22 mouse cellular contexts compared by ENCODE assay signal in the genomic region with DNA sequence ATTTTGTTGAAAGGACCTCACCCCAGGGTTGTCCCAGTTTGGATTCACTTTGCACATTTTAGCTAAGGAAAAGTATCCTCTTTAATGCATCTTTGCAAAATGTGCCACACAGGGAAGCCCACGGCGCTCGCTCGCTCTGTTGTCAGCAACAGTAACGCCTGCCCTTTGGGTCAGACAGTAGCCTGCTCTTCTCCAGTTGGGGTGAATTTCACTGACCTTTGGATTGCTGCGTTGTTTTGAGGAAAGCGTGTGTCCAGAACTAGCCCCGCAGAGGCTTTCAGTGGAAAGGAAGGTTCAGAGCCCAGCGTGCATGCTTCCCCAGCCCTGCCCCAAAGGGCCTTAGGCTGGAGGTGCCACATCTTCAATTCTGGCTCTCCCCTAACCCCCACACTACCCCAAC. TPM values are rescaled to one million over a fixed set of nuclear protein-coding genes. Genes with fewer than 3 reads are reported as not detected.
DNase-seq lines count a peak whose midpoint lies in the region; ATAC-seq and TF ChIP-seq lines count a peak whose summit lies in the region.
"Had no signal": no experiment of that assay in that cellular context is flagged by ENCODE, and none has a peak within 500 bp of the region (broad histone marks: within the 10 kb centered on the region; RNA-seq: fewer than 3 reads in every experiment).

No protein-coding gene starts in this region.

- TF ChIP-seq POLR2A in cerebellum, adult 2 months (IDR thresholded peaks at IDR 0.05; ENCODE audit: borderline replicate concordance, insufficient read depth, low read length) = no peak
- no peak for TF ChIP-seq POLR2A in kidney, adult 2 months (IDR thresholded peaks at IDR 0.05; ENCODE audit: low read depth, low read length)

- DNase-seq in cerebellum, adult 2 months = no peak
- DNase-seq in cerebellum, postnatal 4 days (ENCODE audit: low spot score in 2 of 2) = no peak
- peak; percentile 64 for DNase-seq in kidney, adult 2 months
- no peak for DNase-seq in kidney, postnatal 25 days
- no peak for DNase-seq in limb, embryonic 10.5 days (ENCODE audit: low spot score)
- DNase-seq in adrenal gland, adult 8-10 months = no peak
- DNase-seq: adrenal gland, postnatal 10 days; B cell, adult 2 months; cerebellum, adult 11 months; cerebellum, adult 9-10 months; cerebellum, postnatal 25 days; gastrocnemius, postnatal 14 days; heart, adult 2 months had no signal

- no peaks in the 10 kb centered on the region for H3K36me3 ChIP-seq in kidney, adult 2 months (ENCODE audit: control insufficient read depth, insufficient read depth, low read length)
- H3K36me3 ChIP-seq in megakaryocyte, embryonic 14.5 days (replicated peaks; ENCODE audit: low read length) = peaks cover 73% of the 10 kb centered on the region
- H3K36me3 ChIP-seq in limb, embryonic 10.5 days = peaks cover 19% of the 10 kb centered on the region
- H3K36me3 ChIP-seq: embryonic facial prominence, embryonic 15.5 days; hindbrain, embryonic 15.5 days had no signal

- H3K4me3 ChIP-seq in cerebellum, adult 2 months (replicated peaks; ENCODE audit: insufficient read depth, low read depth, low read length) = no peak overlapping the region
- no peak overlapping the region for H3K4me3 ChIP-seq in kidney, adult 2 months (ENCODE audit: insufficient read depth, low read depth, low read length)
- H3K4me3 ChIP-seq in megakaryocyte, embryonic 14.5 days (replicated peaks) = peak overlapping the region; percentile 44
- H3K4me3 ChIP-seq in limb, embryonic 10.5 days = no peak overlapping the region
- H3K4me3 ChIP-seq: embryonic facial prominence, embryonic 15.5 days; erythroblast, embryonic 14.5 days; forebrain, embryonic 10.5 days; forebrain, embryonic 15.5 days; heart, adult 2 months; hindbrain, embryonic 15.5 days had no signal

- TF ChIP-seq CTCF in cerebellum, adult 2 months (IDR thresholded peaks at IDR 0.05; ENCODE audit: borderline replicate concordance, insufficient read depth, low read depth, low read length) = no peak
- TF ChIP-seq CTCF in kidney, adult 2 months (conservative IDR thresholded peaks at IDR 0.05; ENCODE audit: insufficient read depth, insufficient read length, low read depth, low read length) = no peak

- peaks cover 78% of the 10 kb centered on the region for H3K4me1 ChIP-seq in cerebellum, adult 2 months (ENCODE audit: control insufficient read depth, insufficient read depth, low read length)
- H3K4me1 ChIP-seq in kidney, adult 2 months (ENCODE audit: control insufficient read depth, insufficient read depth, low read length) = peaks cover 44% of the 10 kb centered on the region
- H3K4me1 ChIP-seq in megakaryocyte, embryonic 14.5 days = peaks cover 93% of the 10 kb centered on the region
- peaks cover 34% of the 10 kb centered on the region for H3K4me1 ChIP-seq in limb, embryonic 10.5 days

- H3K9me3 ChIP-seq in megakaryocyte, embryonic 14.5 days = no peaks in the 10 kb centered on the region
- H3K9me3 ChIP-seq in limb, embryonic 10.5 days (replicated peaks) = no peaks in the 10 kb centered on the region
- H3K9me3 ChIP-seq: embryonic facial prominence, embryonic 15.5 days; forebrain, embryonic 10.5 days; forebrain, embryonic 15.5 days; G1E; hindbrain, embryonic 15.5 days had no signal

- peak overlapping the region; percentile 12 for H3K27ac ChIP-seq in cerebellum, adult 2 months (ENCODE audit: insufficient read depth, low read length)
- 0 out of 2 replicates have a peak overlapping the region, but pooled peaks have one; percentile 22 for H3K27ac ChIP-seq in kidney, adult 2 months (ENCODE audit: insufficient read depth, low read depth, low read length)
- H3K27ac ChIP-seq in limb, embryonic 10.5 days = peak overlapping the region; percentile 25; the same call in 1 of the 2 replicates
- H3K27ac ChIP-seq: embryonic facial prominence, embryonic 15.5 days; forebrain, embryonic 10.5 days; forebrain, embryonic 15.5 days; heart, adult 2 months; hindbrain, embryonic 15.5 days had no signal

- ATAC-seq in megakaryocyte, adult 5-6 weeks (ENCODE audit: poor library complexity, severe bottlenecking) = no peak
- ATAC-seq: CD4-positive, CD25-positive, alpha-beta regulatory T cell, adult 4 months; forebrain, embryonic 15.5 days had no signal

- H3K27me3 ChIP-seq in cerebellum, adult 2 months (ENCODE audit: control insufficient read depth, insufficient read depth, low read length) = no peaks in the 10 kb centered on the region
- H3K27me3 ChIP-seq in kidney, adult 2 months (replicated peaks; ENCODE audit: control insufficient read depth, insufficient read depth, low read length) = no peaks in the 10 kb centered on the region
- no peaks in the 10 kb centered on the region for H3K27me3 ChIP-seq in megakaryocyte, embryonic 14.5 days (replicated peaks)
- no peaks in the 10 kb centered on the region for H3K27me3 ChIP-seq in limb, embryonic 10.5 days (ENCODE audit: low read depth, poor library complexity, severe bottlenecking)
- H3K27me3 ChIP-seq: embryonic facial prominence, embryonic 15.5 days; forebrain, embryonic 15.5 days; hindbrain, embryonic 15.5 days had no signal

- 79% methylated on average over 9 of the region's 9 CpGs for WGBS in cerebellum, adult 2 months
- WGBS in kidney, adult 2 months = 48% methylated on average over 9 of the region's 9 CpGs
- 87% methylated on average over 9 of the region's 9 CpGs for WGBS in limb, embryonic 10.5 days

RNA-seq across cellular contexts. Expression of a gene that starts 11.7 kb away (rescaled TPM):
- polyA plus RNA-seq in cerebellum, adult 2 months (2012; rRNA removed) = 23.3 and 24.9 TPM in 2 replicates
- polyA plus RNA-seq in kidney, adult 2 months (2012; rRNA removed) = 38.3 and 38.9 TPM in 2 replicates
- 99.5 and 105 TPM in 2 replicates for polyA plus RNA-seq in megakaryocyte, embryonic 14.5 days (2012; ENCODE audit: insufficient read depth, low replicate concordance)
- 20.8 and 21.4 TPM in 2 replicates for total RNA-seq in megakaryocyte, adult 5-6 weeks (2015)
- total RNA-seq in megakaryocyte, adult 5-6 weeks (2017) = 22.5 and 32.8 TPM in 2 replicates
- polyA plus RNA-seq in limb, embryonic 10.5 days (2016; fragmentation: Nextera tagmentation; extraction: Ambion mirVana) = 48.2 and 52.1 TPM in 2 replicates
- total RNA-seq in adrenal gland, adult 8-10 months (2022) = 10 to 100 TPM; 33.9 to 38.7 (median 37.6) TPM

RNA-seq across cellular contexts. Expression of a gene that starts 19.0 kb away (rescaled TPM):
- 21.4 and 28.8 TPM in 2 replicates for polyA plus RNA-seq in cerebellum, adult 2 months (2012; rRNA removed)
- polyA plus RNA-seq in kidney, adult 2 months (2012; rRNA removed) = 36.5 TPM in 2 replicates
- polyA plus RNA-seq in megakaryocyte, embryonic 14.5 days (2012; ENCODE audit: insufficient read depth, low replicate concordance) = 9.2 and 19.0 TPM in 2 replicates
- 47.3 and 54.9 TPM in 2 replicates for total RNA-seq in megakaryocyte, adult 5-6 weeks (2015)
- 19.3 and 21.7 TPM in 2 replicates for total RNA-seq in megakaryocyte, adult 5-6 weeks (2017)
- 41.3 and 48.0 TPM in 2 replicates for polyA plus RNA-seq in limb, embryonic 10.5 days (2016; fragmentation: Nextera tagmentation; extraction: Ambion mirVana)
- 10 to 100 TPM; 22.3 to 33.2 (median 30.7) TPM for total RNA-seq in adrenal gland, adult 8-10 months (2022)

RNA-seq across cellular contexts. Expression of a gene that starts 32.1 kb away (rescaled TPM):
- 9.0 and 9.2 TPM in 2 replicates for polyA plus RNA-seq in cerebellum, adult 2 months (2012; rRNA removed)
- 68.8 and 101 TPM in 2 replicates for polyA plus RNA-seq in kidney, adult 2 months (2012; rRNA removed)
- 18.4 and 56.4 TPM in 2 replicates for polyA plus RNA-seq in megakaryocyte, embryonic 14.5 days (2012; ENCODE audit: insufficient read depth, low replicate concordance)
- 0.82 and 1.1 TPM in 2 replicates for total RNA-seq in megakaryocyte, adult 5-6 weeks (2015)
- total RNA-seq in megakaryocyte, adult 5-6 weeks (2017) = 0.24 and 1.3 TPM in 2 replicates
- 72.7 and 82.2 TPM in 2 replicates for polyA plus RNA-seq in limb, embryonic 10.5 days (2016; fragmentation: Nextera tagmentation; extraction: Ambion mirVana)
- 10 to 100 TPM; 21.1 to 32.2 (median 27.0) TPM for total RNA-seq in adrenal gland, adult 8-10 months (2022)

RNA-seq across cellular contexts. Expression of a gene that starts 47.9 kb away (rescaled TPM):
- 1.6 and 2.0 TPM in 2 replicates for polyA plus RNA-seq in cerebellum, adult 2 months (2012; rRNA removed)
- polyA plus RNA-seq in kidney, adult 2 months (2012; rRNA removed) = 5.0 and 5.5 TPM in 2 replicates
- polyA plus RNA-seq in megakaryocyte, embryonic 14.5 days (2012; ENCODE audit: insufficient read depth, low replicate concordance) = 0.16 and 1.2 TPM in 2 replicates
- not detected in 2 replicates for total RNA-seq in megakaryocyte, adult 5-6 weeks (2015)
- 0.12 TPM in 1 of 2 replicates, not detected in the other for total RNA-seq in megakaryocyte, adult 5-6 weeks (2017)
- polyA plus RNA-seq in limb, embryonic 10.5 days (2016; fragmentation: Nextera tagmentation; extraction: Ambion mirVana) = 2.9 and 4.7 TPM in 2 replicates
- 1 to 10 TPM; 2.7 to 5.0 (median 4.3) TPM for total RNA-seq in adrenal gland, adult 8-10 months (2022)

RNA-seq across cellular contexts. Expression of a gene that starts 57.0 kb away (rescaled TPM):
- 12.1 and 12.8 TPM in 2 replicates for polyA plus RNA-seq in cerebellum, adult 2 months (2012; rRNA removed)
- polyA plus RNA-seq in kidney, adult 2 months (2012; rRNA removed) = 2.5 and 3.3 TPM in 2 replicates
- not detected in 2 replicates for polyA plus RNA-seq in megakaryocyte, embryonic 14.5 days (2012; ENCODE audit: insufficient read depth, low replicate concordance)
- total RNA-seq in megakaryocyte, adult 5-6 weeks (2015) = 0.75 and 0.83 TPM in 2 replicates
- total RNA-seq in megakaryocyte, adult 5-6 weeks (2017) = 4.0 and 5.7 TPM in 2 replicates
- polyA plus RNA-seq in limb, embryonic 10.5 days (2016; fragmentation: Nextera tagmentation; extraction: Ambion mirVana) = 20.4 and 23.7 TPM in 2 replicates
- total RNA-seq in adrenal gland, adult 8-10 months (2022) = 10 to 100 TPM in 2 of 4 experiments, 1 to 10 TPM in 2; 7.5 to 20.9 (median 14.9) TPM
- polyA plus RNA-seq: erythroblast, embryonic 14.5 days had no signal
